Mouse (Mus musculus): ENCODE results near the gene Ctsd. TPM values are rescaled to one million over a fixed set of nuclear protein-coding genes. Genes with fewer than 3 reads are reported as not detected.

Gene Ctsd
- total RNA-seq (2023): 100 to 1,000 TPM; 780 to 782 TPM

DNA sequence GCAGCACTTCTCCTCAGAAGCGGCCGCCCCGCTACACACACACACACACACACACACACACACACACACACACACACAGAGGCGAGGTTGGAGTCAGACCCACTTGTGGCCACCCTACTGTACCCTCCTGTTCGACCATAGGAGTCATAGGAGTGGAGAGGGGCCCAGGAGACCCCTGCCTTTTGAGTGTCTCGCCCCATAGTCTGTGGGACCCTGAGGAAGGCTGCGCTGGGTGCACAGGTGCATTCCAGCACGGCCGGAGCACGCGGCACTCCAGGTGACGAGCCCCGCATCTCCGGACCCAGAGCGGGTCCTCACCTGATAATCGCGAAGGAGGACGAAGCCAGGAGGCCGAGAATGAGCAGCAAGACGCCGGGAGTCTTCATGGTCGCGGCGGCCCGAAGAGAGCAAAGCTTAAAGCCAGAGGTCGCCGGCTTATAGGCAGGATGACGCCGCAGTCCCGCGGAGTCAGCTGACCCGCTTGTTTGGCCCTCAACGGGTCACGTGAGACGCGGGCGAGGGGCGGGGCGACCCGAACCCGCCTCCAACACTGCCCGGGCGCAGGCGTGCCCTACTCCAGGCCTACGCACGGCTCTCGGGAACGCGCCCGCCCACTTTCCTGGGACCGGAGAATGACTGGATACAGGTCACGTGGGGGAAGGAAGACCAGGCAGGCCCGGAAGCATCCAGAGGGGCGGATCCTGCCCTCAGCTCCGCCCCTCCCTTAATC is at the start of gene Ctsd:
TSS of gene Ctsd (minus strand) at position 620 of the 730 bp plus-strand sequence.

DNA sequence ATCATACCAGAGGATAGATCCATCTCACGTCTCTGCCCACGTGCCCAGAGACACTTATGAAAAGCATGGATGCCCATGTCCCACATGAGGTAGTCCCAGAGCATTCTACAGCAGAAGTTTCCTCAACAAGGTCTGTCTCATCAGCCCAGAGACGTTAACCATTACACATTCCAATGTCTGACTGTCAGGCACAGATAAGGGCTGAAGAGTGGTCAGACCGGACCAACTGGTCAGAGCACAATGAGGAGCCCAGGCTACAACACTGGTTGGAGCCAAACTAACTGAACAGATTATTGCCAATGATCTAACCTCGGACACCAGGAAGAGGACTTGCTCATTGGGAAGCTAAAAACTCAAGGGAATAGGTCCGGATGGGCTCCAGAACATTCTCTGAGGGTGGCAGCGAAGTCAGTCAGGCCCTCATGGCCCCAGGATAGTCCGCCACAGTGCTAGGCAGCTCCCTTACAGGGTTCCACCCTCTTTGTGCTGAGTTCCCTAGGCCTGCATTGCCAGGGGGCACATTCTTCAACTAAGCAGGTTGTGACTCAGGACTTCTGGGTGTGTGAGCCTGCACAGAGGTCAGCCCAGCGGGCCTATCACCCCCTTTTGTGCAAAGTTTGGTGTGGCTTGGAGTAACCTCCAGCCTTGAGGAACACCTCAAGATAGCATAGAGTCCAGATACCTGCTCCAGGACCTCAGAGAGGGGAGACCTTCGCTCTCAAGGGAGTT is 46.5 kb upstream of the Ctsd start, which contains the start of gene Syt8:
TSS of gene Syt8 (plus strand) at position 714 of the 729 bp plus-strand sequence.

DNA sequence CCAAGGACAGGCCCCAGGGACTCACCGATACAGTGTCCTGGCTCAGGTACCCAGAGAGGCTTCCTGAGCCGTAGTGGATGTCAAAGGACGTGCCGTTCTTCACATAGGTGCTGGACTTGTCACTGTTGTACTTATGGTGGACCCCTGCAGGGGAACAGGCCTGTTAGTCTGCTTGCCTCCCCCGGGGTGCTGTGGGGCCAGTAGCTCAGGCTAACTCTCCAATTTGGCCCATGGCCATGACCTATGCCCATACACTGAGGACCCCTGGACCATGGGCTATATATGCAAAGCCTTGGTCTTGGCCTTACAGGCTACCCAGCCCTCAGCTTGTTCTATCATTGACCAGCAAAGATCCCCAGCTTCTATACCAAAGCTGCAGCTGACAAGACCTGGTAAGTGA is 5.3 kb downstream of the Ctsd start, which contains the start of gene Gm49369:
TSS of gene Gm49369 (minus strand) at position 101 of the 400 bp plus-strand sequence.

DNA sequence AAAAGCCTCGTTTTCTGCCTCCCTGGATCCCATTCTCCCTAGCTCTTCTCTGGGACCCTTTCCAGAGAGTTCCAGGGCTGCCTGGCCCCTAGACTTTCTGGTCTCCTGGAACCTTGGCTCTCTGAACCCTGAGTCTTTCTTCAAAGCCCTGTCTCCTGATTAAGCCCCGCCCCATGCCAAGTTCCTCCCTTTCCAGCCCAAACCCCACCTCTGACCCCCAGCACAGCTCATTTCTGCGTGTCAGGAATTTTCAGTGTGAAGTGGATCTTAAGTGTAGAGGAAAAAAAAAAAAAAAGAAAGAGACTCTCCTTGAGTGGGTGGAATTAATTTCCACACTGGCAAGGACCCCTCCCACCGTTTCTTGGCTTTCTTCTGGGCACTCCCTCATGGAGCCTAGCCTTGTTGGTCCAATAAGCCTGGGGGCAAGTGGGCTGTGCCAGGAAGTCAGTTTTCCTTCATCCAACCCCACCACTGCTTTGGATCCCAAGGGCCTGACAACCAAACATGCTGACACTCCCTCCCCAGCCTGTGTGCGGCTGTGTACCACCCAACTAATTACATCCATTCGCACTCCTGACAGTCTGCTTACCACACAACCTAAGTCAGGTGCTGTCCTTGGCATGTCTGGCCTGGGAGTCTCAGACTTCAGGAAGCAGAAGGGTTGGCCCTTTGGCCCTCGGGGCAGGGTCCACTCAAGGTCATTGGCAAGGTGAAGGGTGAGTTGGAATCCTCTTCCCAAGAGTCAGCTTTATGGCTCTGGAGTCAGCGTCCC is 14.0 kb downstream of the Ctsd start, which contains the start of gene Ifitm10:
TSS of gene Ifitm10 (minus strand) at position 113 of the 772 bp plus-strand sequence.

Other genes starting within 250 kb of the Ctsd start
- not detected for gene Gm45337, start 243.4 kb downstream of the Ctsd start, total RNA-seq (2023)
- not detected for gene Gm29735, start 230.9 kb downstream of the Ctsd start, total RNA-seq (2023)
- gene Gm4553, start 222.3 kb downstream of the Ctsd start, total RNA-seq (2023): not detected
- gene Krtap5-2, start 212.0 kb downstream of the Ctsd start, total RNA-seq (2023): not detected
- gene Gm10153, start 197.6 kb downstream of the Ctsd start, total RNA-seq (2023): not detected
- gene Krtap5-3, start 186.7 kb downstream of the Ctsd start, total RNA-seq (2023): not detected
- not detected for gene Gm7579, start 176.2 kb downstream of the Ctsd start, total RNA-seq (2023)
- gene Krtap5-5, start 158.1 kb downstream of the Ctsd start, total RNA-seq (2023): not detected
- not detected for gene Gm40460, start 147.0 kb downstream of the Ctsd start, total RNA-seq (2023)
- gene Gm2431, start 129.7 kb downstream of the Ctsd start, total RNA-seq (2023): not detected
- gene Gm4559, start 113.7 kb downstream of the Ctsd start, total RNA-seq (2023): not detected
- not detected for gene Krtap5-1, start 90.9 kb downstream of the Ctsd start, total RNA-seq (2023)
- gene Krtap5-4, start 84.5 kb downstream of the Ctsd start, total RNA-seq (2023): not detected
- gene Ifitm10, start 14.3 kb downstream of the Ctsd start, total RNA-seq (2023): 10 to 100 TPM; 19.6 to 21.5 TPM
- 1 to 10 TPM; 3.8 to 3.9 TPM for gene Gm49369, start 5.4 kb downstream of the Ctsd start, total RNA-seq (2023)
- 10 to 100 TPM in 1 of 2 experiments, 1 to 10 TPM in 1; 5.1 to 10.5 TPM for gene Syt8, start 46.8 kb upstream of the Ctsd start, total RNA-seq (2023)
- 1 to 10 TPM; 5.9 to 7.9 TPM for gene Tnni2, start 53.8 kb upstream of the Ctsd start, total RNA-seq (2023)
- gene Lsp1, start 72.8 kb upstream of the Ctsd start, total RNA-seq (2023): 1,000 to 10,000 TPM; 1,349 to 1,491 TPM
- gene Tnnt3, start 110.8 kb upstream of the Ctsd start, total RNA-seq (2023): 10 to 100 TPM; 17.8 to 18.5 TPM
- gene Mrpl23, start 144.6 kb upstream of the Ctsd start, total RNA-seq (2023): 1 to 10 TPM; 1.1 TPM

Data from neutrophil, adult 83 days (primary cell).